Mouse (Mus musculus): ENCODE results near the gene Pou2af1.

Gene Pou2af1

GRCm38 (mm10) chr9:51213729-51214237 is 275 bp downstream of the Pou2af1 start:
- CTCF ChIA-PET = interaction anchor here in 1 of 4 experiments (0.6 kb wide), 1 partner anchor 62 kb away, joined by 3 read pairs; no protein-coding TSS in a partner anchor
- POLR2A ChIA-PET = no interaction called here

GRCm38 (mm10) chr9:51215311-51215710 is 1.8 kb downstream of the Pou2af1 start:
- ChIA-PET CTCF (no interaction called here), POLR2A (no interaction called here)

GRCm38 (mm10) chr9:51215949-51216348 is 2.4 kb downstream of the Pou2af1 start:
- ChIA-PET POLR2A (no interaction called here), CTCF (no interaction called here)

GRCm38 (mm10) chr9:51225636-51226166 is 12.2 kb downstream of the Pou2af1 start:
- ChIA-PET CTCF (no interaction called here), POLR2A (no interaction called here)

GRCm38 (mm10) chr9:51230701-51231389 is 17.3 kb downstream of the Pou2af1 start:
- POLR2A ChIA-PET = interaction anchor here in 1 of 4 experiments (0.5 to 1.0 kb wide), 2 partner anchors 25 to 318 kb away, joined by 3 read pairs; no protein-coding TSS in a partner anchor
- CTCF ChIA-PET = no interaction called here

- CTCF ChIA-PET = no interaction called here
- POLR2A ChIA-PET = interaction anchor here in 1 of 4 experiments (1.0 kb wide), 1 partner anchor 24 kb away, joined by 3 read pairs; no protein-coding TSS in a partner anchor
These were observed 18.7 kb downstream of the Pou2af1 start for GRCm38 (mm10) chr9:51232163-51232562.

GRCm38 (mm10) chr9:51238741-51239385 is 25.4 kb downstream of the Pou2af1 start:
- POLR2A ChIA-PET = no interaction called here

GRCm38 (mm10) chr9:51256780-51257502 is 43.4 kb downstream of the Pou2af1 start:
- CTCF ChIA-PET = interaction anchor here in 2 of 4 experiments (0.6 to 2.0 kb wide), 2 partner anchors 71 to 95 kb away, joined by 5 to 7 read pairs; no protein-coding TSS in a partner anchor
- POLR2A ChIA-PET = interaction anchor here in 1 of 4 experiments (1.1 kb wide), 1 partner anchor 25 kb away, joined by 3 read pairs; no protein-coding TSS in a partner anchor

More at GRCm38 (mm10) chr9:51238741-51239385, 25.4 kb downstream of the Pou2af1 start:
- CTCF ChIA-PET = interaction anchor here in 1 of 4 experiments (0.6 kb wide), 1 partner anchor 1929 kb away, joined by 6 read pairs; no protein-coding TSS in a partner anchor

GRCm38 (mm10) chr9:51258426-51258825 is 44.9 kb downstream of the Pou2af1 start:
- ChIA-PET POLR2A (interaction anchor here in 1 of 4 experiments (0.6 kb wide), 1 partner anchor 232 kb away, joined by 3 read pairs; no protein-coding TSS in a partner anchor), CTCF (no interaction called here)

GRCm38 (mm10) chr9:51268852-51269251 is 55.3 kb downstream of the Pou2af1 start:
- ChIA-PET POLR2A (no interaction called here), CTCF (no interaction called here)

GRCm38 (mm10) chr9:51271073-51271472 is 57.6 kb downstream of the Pou2af1 start:
- CTCF ChIA-PET = interaction anchor here in 1 of 4 experiments (0.6 kb wide), 1 partner anchor 307 kb away, joined by 3 read pairs; no protein-coding TSS in a partner anchor
- POLR2A ChIA-PET = no interaction called here

- ChIA-PET CTCF (no interaction called here), POLR2A (no interaction called here)
These were observed 58.6 kb downstream of the Pou2af1 start for GRCm38 (mm10) chr9:51272102-51272501.

- CTCF ChIA-PET = no interaction called here
- POLR2A ChIA-PET = interaction anchor here in 1 of 4 experiments (0.5 kb wide), 1 partner anchor 22 kb away, joined by 3 read pairs; no protein-coding TSS in a partner anchor
These were observed 60.2 kb downstream of the Pou2af1 start for GRCm38 (mm10) chr9:51273581-51274154.

GRCm38 (mm10) chr9:51274678-51275077 is 61.2 kb downstream of the Pou2af1 start:
- ChIA-PET POLR2A (interaction anchor here in 1 of 4 experiments (1.1 kb wide), 1 partner anchor 19 kb away, joined by 3 read pairs; no protein-coding TSS in a partner anchor), CTCF (no interaction called here)

GRCm38 (mm10) chr9:51277834-51278498 is 64.5 kb downstream of the Pou2af1 start:
- ChIA-PET POLR2A (interaction anchor here in 3 of 4 experiments (0.6 to 0.7 kb wide), 4 partner anchors 55 to 573 kb away, joined by 3 to 4 read pairs (median 3); no protein-coding TSS in a partner anchor), CTCF (interaction anchor here (0.6 to 2.2 kb wide), 13 partner anchors 13 to 890 kb away, joined by 3 to 11 read pairs (median 4); partner anchors contain the start of gene Arhgap20 (in 1 of the 4))

GRCm38 (mm10) chr9:51278500-51279381 is 65.2 kb downstream of the Pou2af1 start, which contains the start of gene Colca2:
Gene Colca2, minus strand, starts transcription at chr9:51278569.
- CTCF ChIA-PET = interaction anchor here (0.5 to 2.2 kb wide), 14 partner anchors 13 to 889 kb away, joined by 3 to 11 read pairs (median 4); partner anchors contain the start of gene Arhgap20 (in 1 of the 4)
- POLR2A ChIA-PET = interaction anchor here in 3 of 4 experiments (0.6 to 0.7 kb wide), 4 partner anchors 55 to 573 kb away, joined by 3 to 4 read pairs (median 3); no protein-coding TSS in a partner anchor

- ChIA-PET CTCF (no interaction called here), POLR2A (no interaction called here)
These were observed 72.6 kb downstream of the Pou2af1 start for GRCm38 (mm10) chr9:51286079-51286478.
